Mouse (Mus musculus) yolk sac, embryonic 10.5 days (tissue): ENCODE measurements around the gene Fnip2.

Source experiments
- DNase-seq: peaks from one replicate; pipeline ENCODE4 v3.0.0-alpha.2; 2017; ENCODE audit warnings: low spot score

Fnip2 gene

GRCm38 (mm10) chr3:79564875-79565606 lies 2.6 kb downstream of the Fnip2 start:
- peak; percentile 67 for DNase-seq

- DNase-seq, result no peak
These were observed 4.1 kb downstream of the Fnip2 start for GRCm38 (mm10) chr3:79563511-79563910.

- DNase-seq, result no peak
These were observed 5.5 kb downstream of the Fnip2 start for GRCm38 (mm10) chr3:79561784-79562715.

- peak; percentile 61 for DNase-seq
These were observed 7.0 kb downstream of the Fnip2 start for GRCm38 (mm10) chr3:79560555-79560954.

- DNase-seq, result no peak
These were observed 7.9 kb downstream of the Fnip2 start for GRCm38 (mm10) chr3:79559773-79560045.

- DNase-seq, result no peak
These were observed 8.4 kb downstream of the Fnip2 start for GRCm38 (mm10) chr3:79559021-79559772.

- no peak for DNase-seq
These were observed 12.5 kb downstream of the Fnip2 start for GRCm38 (mm10) chr3:79555061-79555460.

GRCm38 (mm10) chr3:79553779-79554178 lies 13.8 kb downstream of the Fnip2 start:
- no peak for DNase-seq

GRCm38 (mm10) chr3:79551826-79552552 lies 15.6 kb downstream of the Fnip2 start:
- DNase-seq, result no peak

GRCm38 (mm10) chr3:79549751-79550393 lies 17.7 kb downstream of the Fnip2 start:
- no peak for DNase-seq

- no peak for DNase-seq
These were observed 18.7 kb downstream of the Fnip2 start for GRCm38 (mm10) chr3:79548681-79549437.

- DNase-seq, result peak; percentile 48
These were observed 25.0 kb downstream of the Fnip2 start for GRCm38 (mm10) chr3:79542585-79542984.

GRCm38 (mm10) chr3:79539656-79540055 lies 27.9 kb downstream of the Fnip2 start:
- no peak for DNase-seq

GRCm38 (mm10) chr3:79539124-79539523 lies 28.5 kb downstream of the Fnip2 start:
- DNase-seq, result no peak

- no peak for DNase-seq
These were observed 29.3 kb downstream of the Fnip2 start for GRCm38 (mm10) chr3:79538342-79538741.

- no peak for DNase-seq
These were observed 29.9 kb downstream of the Fnip2 start for GRCm38 (mm10) chr3:79537626-79538203.

- no peak for DNase-seq
These were observed 30.6 kb downstream of the Fnip2 start for GRCm38 (mm10) chr3:79537023-79537422.

GRCm38 (mm10) chr3:79531581-79532271 lies 35.9 kb downstream of the Fnip2 start:
- peak; percentile 73 for DNase-seq

- no peak for DNase-seq
These were observed 38.0 kb downstream of the Fnip2 start for GRCm38 (mm10) chr3:79529499-79530096.
